Mouse (Mus musculus) embryonic stem cell, embryonic (primary cell): ENCODE data around the gene Ttc16.

Experiments
- CTCF ChIA-PET, 4 experiments: fragments of 300-600 bp in 2 of 4; fragments of 350-600 bp in 2 of 4; sonication (Branson Sonifier 250); formaldehyde crosslinking; loops; one replicate each; lab custom pipeline; 2022; ENCODE audit warnings: inconsistent platforms in 2 of 4; lab: Charles Lee
- POLR2A ChIA-PET, 4 experiments: fragments of 300-600 bp in 2 of 4; fragments of 350-600 bp in 2 of 4; sonication (Branson Sonifier 250); formaldehyde crosslinking; loops; one replicate each; lab custom pipeline; 2022; ENCODE audit warnings: antibody characterized with exemption in 4 of 4, inconsistent platforms in 1 of 4; lab: Charles Lee

Gene Ttc16

DNA sequence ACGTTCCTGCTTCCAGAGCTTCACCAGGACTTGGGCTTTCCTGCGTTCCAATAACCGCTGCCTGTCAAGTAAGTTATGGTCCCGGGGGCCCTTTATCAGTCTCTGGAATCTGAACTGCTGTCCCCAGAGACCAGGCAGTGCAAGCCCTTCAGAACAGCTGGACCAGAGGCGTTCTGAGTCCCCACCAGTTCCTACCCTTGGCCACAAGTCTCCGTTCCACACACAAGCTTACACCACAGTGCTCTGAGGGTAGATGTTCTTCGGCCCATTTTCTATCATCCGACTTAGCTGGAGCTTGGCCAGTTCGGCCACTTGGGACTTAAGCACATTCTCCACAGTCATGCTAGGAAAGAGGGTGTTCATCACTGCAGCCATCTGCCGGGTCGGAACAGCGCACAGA, 8.2 kb downstream of the Ttc16 start:
- POLR2A ChIA-PET = interaction anchor here in 3 of 4 experiments (0.8 to 4.3 kb wide), 8 partner anchors 8 to 364 kb away, joined by 3 to 28 read pairs (median 3); partner anchors contain the start of genes Tor2a (in 3 of the 3), Garnl3 (in 1 of the 3), Ptrh1 (in 1 of the 3) and Ttc16 (in 1 of the 3)
- CTCF ChIA-PET = interaction anchor here in 3 of 4 experiments (0.6 to 4.1 kb wide), 8 partner anchors 9 to 897 kb away, joined by 4 to 13 read pairs (median 6); partner anchors contain the start of gene Tor2a (in 2 of the 3)

DNA sequence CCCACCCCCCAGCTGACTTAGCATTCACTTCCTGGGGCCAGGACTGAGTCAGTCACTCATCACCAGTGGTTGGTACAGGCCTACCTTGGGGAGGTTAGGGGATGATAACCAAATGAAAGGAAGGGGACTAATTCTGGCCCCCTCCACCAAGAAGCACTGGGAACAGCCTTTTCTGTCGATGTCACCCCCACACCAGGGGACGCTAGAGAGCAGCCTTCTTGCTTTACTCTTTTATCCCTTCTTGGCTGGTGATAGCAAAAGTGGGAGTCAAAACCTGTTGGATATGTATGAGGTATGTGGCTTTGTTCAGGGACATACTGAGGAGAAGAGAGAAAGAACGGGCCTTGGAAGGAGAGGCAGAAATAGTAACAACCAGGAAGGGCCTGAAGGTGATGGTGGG, 12.1 kb downstream of the Ttc16 start:
- CTCF ChIA-PET = interaction anchor here (0.5 to 1.5 kb wide), 6 partner anchors 18 to 191 kb away, joined by 3 to 4 read pairs (median 3); no protein-coding TSS in a partner anchor
- POLR2A ChIA-PET = interaction anchor here in 2 of 4 experiments (1.2 to 2.2 kb wide), 3 partner anchors 12 to 58 kb away, joined by 4 to 5 read pairs (median 4); partner anchors contain the start of genes Ptrh1 (in 1 of the 2) and Ttc16 (in 1 of the 2)

DNA sequence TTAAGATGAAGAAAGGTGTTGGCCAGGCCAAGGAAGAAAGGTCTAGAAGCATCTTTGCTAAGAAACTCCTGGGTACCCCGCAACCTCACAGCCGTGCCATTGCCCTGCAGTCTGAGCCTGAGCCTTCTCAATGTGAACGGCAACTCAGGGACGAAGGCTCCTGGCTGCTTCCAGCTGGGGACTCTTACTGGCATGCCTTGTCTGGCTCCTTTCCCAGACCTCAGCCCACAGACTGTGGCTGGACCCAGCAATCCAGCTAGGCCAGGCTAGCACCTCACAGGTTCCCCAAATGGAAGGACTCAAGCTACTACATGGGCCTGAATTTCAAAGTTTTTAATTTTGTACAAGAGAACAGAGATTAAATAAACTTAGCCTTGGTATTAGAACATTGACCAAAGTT, 13.6 kb downstream of the Ttc16 start:
- ChIA-PET CTCF (interaction anchor here in 2 of 4 experiments (0.7 to 1.5 kb wide), 3 partner anchors 17 to 72 kb away, joined by 3 to 5 read pairs (median 3); no protein-coding TSS in a partner anchor), POLR2A (interaction anchor here in 3 of 4 experiments (0.6 to 2.2 kb wide), 10 partner anchors 10 to 133 kb away, joined by 3 to 5 read pairs (median 3); partner anchors contain the start of genes Cdk9 (in 2 of the 3), Cfap157 (in 1 of the 3), Ptrh1 (in 1 of the 3) and Ttc16 (in 1 of the 3))

DNA sequence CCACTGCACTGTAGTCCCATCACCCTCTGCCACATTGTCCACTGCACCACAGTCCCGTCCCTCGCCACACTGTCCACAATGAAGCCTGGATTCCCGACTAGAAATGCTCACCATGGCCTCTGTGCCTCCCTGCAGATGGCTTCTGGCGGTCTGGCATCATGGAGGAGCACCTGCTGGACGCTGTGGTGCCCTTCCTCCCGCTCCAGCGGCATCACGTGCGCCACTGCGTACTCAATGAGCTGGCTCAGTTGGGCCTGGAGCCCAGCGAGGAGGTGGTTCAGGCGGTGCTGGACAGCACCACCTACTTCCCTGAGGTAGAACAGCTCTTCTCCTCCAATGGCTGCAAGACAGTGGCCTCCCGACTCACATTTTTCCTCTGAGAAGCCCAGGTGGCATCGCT, 14.1 kb downstream of the Ttc16 start:
- ChIA-PET CTCF (interaction anchor here in 1 of 4 experiments (0.9 kb wide), 1 partner anchor 53 kb away, joined by 3 read pairs; no protein-coding TSS in a partner anchor), POLR2A (interaction anchor here in 2 of 4 experiments (1.0 to 2.2 kb wide), 6 partner anchors 10 to 133 kb away, joined by 3 to 5 read pairs (median 3); partner anchors contain the start of genes Cfap157 (in 1 of the 2), Ptrh1 (in 1 of the 2) and Ttc16 (in 1 of the 2))

DNA sequence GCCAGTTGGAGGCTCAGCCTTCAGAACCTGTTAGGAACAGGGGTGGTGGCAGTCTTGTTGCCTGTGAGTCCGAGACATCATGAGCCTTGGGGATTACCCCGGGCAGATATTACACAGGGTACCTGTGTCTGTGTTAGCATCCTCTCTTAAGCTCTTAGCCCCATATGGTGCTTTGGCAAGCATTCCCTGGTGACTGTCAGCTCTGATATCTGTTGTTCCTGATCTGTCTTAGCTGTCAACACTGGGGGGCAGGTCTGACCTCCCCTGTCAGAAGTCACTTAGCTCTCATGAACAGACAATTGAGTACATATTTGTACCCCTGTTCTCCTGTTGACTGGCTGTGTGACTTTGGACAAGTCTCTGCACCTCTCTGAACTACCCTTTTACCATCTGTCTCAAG, 16.4 kb downstream of the Ttc16 start:
- ChIA-PET POLR2A (interaction anchor here in 3 of 4 experiments (0.6 to 5.2 kb wide), 7 partner anchors 8 to 524 kb away, joined by 3 to 28 read pairs (median 4); no protein-coding TSS in a partner anchor), CTCF (interaction anchor here in 2 of 4 experiments (1.3 to 4.1 kb wide), 7 partner anchors 20 to 153 kb away, joined by 3 to 35 read pairs (median 8); no protein-coding TSS in a partner anchor)

DNA sequence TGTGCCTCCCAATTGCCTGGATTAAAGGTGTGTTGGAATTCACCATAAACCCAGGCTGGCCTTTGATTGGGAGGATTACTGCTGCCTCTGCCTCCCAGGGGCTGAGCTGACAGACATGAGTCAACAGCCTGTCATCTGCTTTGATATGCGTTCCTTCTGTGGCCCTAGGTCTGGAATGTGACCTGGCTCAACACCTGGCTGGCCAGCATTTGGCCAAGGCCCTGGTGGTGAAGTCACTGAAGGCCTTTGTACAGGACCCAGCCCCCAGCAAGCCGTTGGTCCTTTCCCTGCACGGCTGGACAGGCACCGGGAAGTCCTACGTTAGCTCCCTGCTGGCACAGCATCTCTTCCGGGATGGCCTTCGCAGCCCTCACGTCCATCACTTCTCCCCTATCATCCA, 16.9 kb downstream of the Ttc16 start:
- ChIA-PET POLR2A (interaction anchor here in 3 of 4 experiments (0.6 to 5.2 kb wide), 7 partner anchors 8 to 523 kb away, joined by 3 to 28 read pairs (median 3); no protein-coding TSS in a partner anchor), CTCF (interaction anchor here in 3 of 4 experiments (0.6 to 4.1 kb wide), 22 partner anchors 8 to 375 kb away, joined by 3 to 35 read pairs (median 8); no protein-coding TSS in a partner anchor)

DNA sequence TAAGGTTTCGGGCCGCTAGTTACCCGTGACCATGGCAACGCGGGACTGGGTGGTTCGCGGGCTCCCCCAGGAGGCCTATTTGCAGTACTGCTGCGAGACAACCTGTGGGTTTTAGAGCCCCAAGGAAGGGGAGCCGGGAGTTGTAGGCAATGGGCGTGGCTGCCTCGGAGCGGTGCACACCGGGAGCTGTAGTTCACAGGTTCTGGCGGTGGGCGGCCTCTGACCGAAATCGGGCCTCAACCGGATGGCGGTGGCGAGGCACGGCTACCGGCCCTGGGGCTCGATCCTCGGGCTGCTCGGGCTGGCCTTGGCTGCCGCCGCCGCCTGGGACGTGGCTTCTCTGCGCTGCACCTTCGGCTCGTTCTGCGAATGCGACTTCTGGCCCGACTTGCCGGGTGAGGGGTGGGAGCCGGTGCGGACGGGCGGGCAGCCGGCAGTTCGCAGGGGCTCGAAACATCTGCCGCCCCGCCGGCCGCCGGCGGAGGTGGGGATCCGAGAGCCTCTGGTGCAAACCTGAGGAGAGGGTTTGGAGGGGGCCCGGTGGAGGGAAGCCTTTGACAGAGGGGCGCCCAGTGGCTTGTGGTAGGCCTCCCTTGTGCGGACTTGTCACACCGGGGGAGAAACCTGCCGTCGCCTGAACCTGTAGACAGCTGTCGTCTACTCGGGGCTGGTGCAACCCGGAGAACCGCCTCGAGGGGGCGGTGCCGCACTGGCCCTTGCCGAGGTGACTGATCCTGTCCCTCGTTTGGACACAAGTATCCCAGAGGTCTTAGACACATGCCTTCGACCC, 18.2 kb downstream of the Ttc16 start, which contains the start of gene Tor2a:
TSS of gene Tor2a (plus strand) at position 179 of the 790 bp plus-strand sequence.
- CTCF ChIA-PET = interaction anchor here (0.5 to 4.1 kb wide), 99 partner anchors 8 to 875 kb away, joined by 3 to 35 read pairs (median 5); partner anchors contain the start of genes 6330409D20Rik (in 2 of the 4), Cdk9 (in 2 of the 4), Ptrh1 (in 2 of the 4) and Ttc16 (in 2 of the 4)
- POLR2A ChIA-PET = interaction anchor here in 3 of 4 experiments (0.5 to 5.2 kb wide), 49 partner anchors 9 to 268 kb away, joined by 3 to 28 read pairs (median 4); partner anchors contain the start of genes Cdk9 (in 2 of the 3), Fpgs (in 1 of the 3), Lrsam1 (in 1 of the 3) and Rpl12 (in 1 of the 3)

DNA sequence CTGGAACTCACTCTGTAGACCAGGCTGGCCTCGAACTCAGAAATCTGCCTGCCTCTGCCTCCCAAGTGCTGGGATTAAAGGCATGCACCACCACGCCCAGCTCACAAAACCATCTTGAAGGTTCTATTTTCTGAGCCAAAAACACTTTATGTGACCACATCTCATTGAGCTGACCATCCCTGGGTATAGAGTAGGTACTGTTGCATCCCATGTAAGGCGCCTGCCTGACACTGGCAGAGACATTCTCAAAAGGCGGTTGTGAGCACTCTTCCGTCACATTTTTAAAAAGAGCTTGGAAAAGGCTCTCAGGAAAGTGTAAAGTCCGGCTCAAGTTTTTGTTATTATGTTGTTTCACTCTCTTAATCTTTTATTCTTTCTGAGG, 18.8 kb downstream of the Ttc16 start:
- ChIA-PET CTCF (interaction anchor here (0.5 to 4.1 kb wide), 65 partner anchors 8 to 614 kb away, joined by 3 to 35 read pairs (median 6); partner anchors contain the start of genes Cdk9 (in 2 of the 4), Ptrh1 (in 2 of the 4), Ttc16 (in 2 of the 4) and 6330409D20Rik (in 1 of the 4)), POLR2A (interaction anchor here in 3 of 4 experiments (0.6 to 5.2 kb wide), 41 partner anchors 10 to 225 kb away, joined by 3 to 28 read pairs (median 4); partner anchors contain the start of genes Cdk9 (in 2 of the 3), Fpgs (in 1 of the 3), Lrsam1 (in 1 of the 3) and Rpl12 (in 1 of the 3))

DNA sequence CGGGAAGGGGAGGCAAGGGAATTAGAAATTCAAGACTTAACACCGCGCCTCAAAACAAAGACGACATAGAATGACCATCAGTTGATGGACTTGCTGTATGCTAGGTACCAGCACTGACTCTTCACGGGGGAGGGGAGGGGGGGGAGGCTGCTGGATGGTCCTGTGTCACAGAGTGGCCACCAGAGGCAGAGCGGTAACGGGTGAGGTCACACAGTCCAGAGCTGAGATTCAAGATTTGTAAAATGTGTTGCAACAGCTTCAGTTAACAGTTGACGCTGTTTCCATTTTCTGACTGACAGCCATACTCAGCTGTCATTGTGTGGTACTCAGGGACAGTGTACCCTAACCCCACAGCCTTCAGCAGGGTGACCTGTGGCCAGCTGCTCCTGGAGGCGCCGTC, 23.3 kb downstream of the Ttc16 start:
- CTCF ChIA-PET = interaction anchor here in 3 of 4 experiments (0.6 to 2.0 kb wide), 9 partner anchors 9 to 172 kb away, joined by 3 to 10 read pairs (median 4); no protein-coding TSS in a partner anchor
- POLR2A ChIA-PET = interaction anchor here in 3 of 4 experiments (0.5 to 2.6 kb wide), 14 partner anchors 10 to 436 kb away, joined by 3 to 14 read pairs (median 4); partner anchors contain the start of gene 6330409D20Rik (in 1 of the 3)

DNA sequence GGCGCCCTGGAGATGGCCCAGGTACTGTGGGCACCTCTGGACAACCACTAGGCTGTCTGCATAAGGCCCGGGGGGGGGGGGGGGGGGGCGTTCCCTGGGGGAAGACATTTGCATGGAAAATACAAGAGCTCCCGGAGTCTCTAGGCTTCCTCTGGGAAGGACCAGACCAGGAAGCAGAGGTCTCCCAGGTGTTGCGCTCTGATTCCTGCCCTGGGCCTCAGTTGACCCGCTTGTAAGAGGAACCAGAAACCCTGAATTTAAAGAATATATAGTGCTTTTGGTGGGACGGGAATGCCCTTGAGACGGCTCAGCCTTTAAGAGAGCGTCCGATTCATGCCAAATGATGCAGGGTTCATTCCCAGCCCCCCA, 23.8 kb downstream of the Ttc16 start:
- ChIA-PET CTCF (interaction anchor here in 3 of 4 experiments (0.6 to 2.0 kb wide), 14 partner anchors 8 to 177 kb away, joined by 3 to 10 read pairs (median 3); no protein-coding TSS in a partner anchor), POLR2A (interaction anchor here (0.5 to 2.6 kb wide), 22 partner anchors 10 to 414 kb away, joined by 3 to 14 read pairs (median 4); partner anchors contain the start of genes 6330409D20Rik (in 1 of the 4), Cdk9 (in 1 of the 4) and Fpgs (in 1 of the 4))

DNA sequence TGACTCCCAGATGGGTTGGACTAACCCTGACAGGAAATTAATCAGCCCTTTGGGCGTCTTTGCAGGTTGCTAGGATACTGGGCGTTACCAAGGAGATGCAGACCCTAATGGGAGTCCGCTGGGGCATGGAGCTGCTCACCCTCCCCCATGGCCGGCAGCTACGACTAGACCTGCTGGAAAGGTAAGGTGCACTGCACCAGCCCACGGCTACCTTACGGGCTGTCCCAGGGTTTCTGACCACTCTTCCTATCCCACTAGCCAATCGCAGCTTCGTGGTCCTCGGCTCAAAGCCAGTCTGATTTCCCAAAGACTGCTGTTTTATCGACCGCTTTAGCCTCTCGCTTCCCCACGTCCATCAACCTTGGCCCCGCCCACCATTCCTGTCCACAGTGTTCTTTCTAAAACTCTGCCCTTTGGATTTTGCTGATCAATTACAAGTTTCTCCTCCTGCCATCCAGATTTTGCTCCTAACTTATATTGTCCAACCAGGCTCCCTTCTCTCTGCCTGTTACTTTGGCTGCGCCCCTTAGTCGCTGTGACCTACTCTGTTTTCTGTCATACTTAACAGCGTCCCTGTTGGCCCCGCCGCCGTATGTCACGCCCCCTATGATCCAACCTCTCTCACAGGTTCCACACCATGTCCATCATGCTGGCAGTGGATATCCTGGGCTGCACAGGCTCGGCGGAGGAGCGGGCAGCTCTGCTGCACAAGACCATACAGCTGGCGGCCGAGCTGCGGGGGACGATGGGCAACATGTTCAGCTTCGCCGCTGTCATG, 24.4 kb downstream of the Ttc16 start:
- CTCF ChIA-PET = interaction anchor here (0.5 to 2.0 kb wide), 20 partner anchors 8 to 177 kb away, joined by 3 to 10 read pairs (median 3); no protein-coding TSS in a partner anchor
- POLR2A ChIA-PET = interaction anchor here (0.6 to 2.6 kb wide), 32 partner anchors 9 to 414 kb away, joined by 3 to 14 read pairs (median 3); partner anchors contain the start of genes 6330409D20Rik (in 1 of the 4), Cdk9 (in 1 of the 4), Fpgs (in 1 of the 4) and Lrsam1 (in 1 of the 4)

DNA sequence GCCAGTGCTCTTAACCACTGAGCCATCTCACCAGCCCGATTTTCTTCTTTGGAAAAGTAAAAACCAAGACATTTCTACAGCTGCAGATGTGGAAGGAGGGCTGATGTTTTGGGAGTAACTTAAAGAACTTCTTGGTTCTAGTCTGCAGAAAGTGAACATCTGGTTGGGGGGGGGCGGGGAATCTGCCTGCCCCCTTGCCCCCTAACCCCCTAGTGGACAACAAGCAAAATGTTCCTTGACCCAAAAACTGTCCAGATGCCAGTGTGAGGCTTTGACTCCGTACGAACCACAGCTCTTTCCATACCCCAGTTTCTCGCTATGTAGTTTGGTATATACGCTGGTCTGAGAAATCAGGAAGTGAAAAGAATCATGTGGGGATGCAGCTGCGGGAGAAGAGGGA, 25.2 kb downstream of the Ttc16 start:
- ChIA-PET CTCF (interaction anchor here in 1 of 4 experiments (0.8 to 2.0 kb wide), 9 partner anchors 17 to 178 kb away, joined by 3 to 10 read pairs (median 3); no protein-coding TSS in a partner anchor), POLR2A (interaction anchor here in 2 of 4 experiments (0.6 to 2.6 kb wide), 17 partner anchors 8 to 232 kb away, joined by 3 to 14 read pairs (median 4); partner anchors contain the start of genes 6330409D20Rik (in 1 of the 2), Fpgs (in 1 of the 2), Lrsam1 (in 1 of the 2) and Rpl12 (in 1 of the 2))

DNA sequence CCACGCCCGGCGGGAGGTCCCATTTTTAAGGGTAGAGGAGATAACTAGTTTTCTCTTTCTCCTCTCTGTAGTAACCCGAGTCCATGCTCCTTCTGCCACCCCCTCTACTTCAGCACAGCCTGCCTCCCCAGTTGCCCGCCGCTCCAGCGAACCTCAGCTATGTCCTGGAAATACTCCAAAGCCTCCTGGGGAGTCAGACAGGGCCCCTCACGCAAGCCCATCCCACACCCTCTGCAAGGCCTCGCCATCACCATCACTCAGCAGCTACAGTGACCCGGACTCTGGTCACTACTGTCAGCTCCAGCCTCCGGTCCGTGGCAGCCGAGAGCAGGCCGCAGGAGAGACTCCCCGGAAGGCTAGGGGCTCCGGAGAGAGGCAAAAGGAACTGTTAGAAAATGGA, 26.4 kb downstream of the Ttc16 start:
- POLR2A ChIA-PET = interaction anchor here in 1 of 4 experiments (1.0 kb wide), 1 partner anchor 22 kb away, joined by 3 read pairs; no protein-coding TSS in a partner anchor
- CTCF ChIA-PET = no interaction called here

DNA sequence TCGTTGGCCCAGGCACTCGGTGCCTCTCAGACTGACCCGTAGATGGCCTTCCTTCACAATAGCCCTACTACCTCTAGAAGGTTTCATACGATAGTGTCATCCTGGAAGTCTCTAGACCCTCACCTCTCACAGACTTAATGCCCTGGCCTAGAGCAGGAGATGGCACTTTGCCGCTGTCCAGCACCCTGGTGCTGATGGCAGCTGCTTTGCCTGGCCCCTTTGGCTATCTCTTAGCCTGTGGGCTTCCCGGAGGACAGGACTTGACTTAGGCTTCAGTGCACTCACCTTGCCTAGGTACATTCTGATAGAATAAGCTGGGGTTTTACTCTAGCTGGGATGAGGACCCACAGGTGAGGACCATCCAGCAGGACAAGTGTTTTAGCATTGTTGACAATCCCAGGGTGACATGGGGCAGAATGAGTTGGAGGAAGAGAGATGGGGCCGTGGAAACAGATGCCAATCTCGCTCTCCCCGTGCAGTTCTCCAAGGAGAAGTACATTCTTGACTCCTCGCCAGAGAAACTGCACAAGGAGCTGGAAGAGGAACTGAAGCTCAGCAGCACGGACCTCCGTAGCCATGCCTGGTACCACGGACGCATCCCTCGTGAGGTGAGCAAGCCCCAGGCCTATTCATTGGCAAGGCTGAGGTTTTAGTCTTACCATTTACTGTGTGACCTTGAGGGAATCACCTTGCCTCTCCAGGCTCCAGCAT, 31.0 kb downstream of the Ttc16 start:
- ChIA-PET CTCF (interaction anchor here in 1 of 4 experiments (0.7 to 2.5 kb wide), 5 partner anchors 7 to 188 kb away, joined by 3 to 8 read pairs (median 7); partner anchors contain the start of gene Tor2a), POLR2A (interaction anchor here in 3 of 4 experiments (0.9 to 12.4 kb wide), 4 partner anchors 13 to 26 kb away, joined by 3 to 118 read pairs (median 14); partner anchors contain the start of gene Tor2a (in 1 of the 3))

DNA sequence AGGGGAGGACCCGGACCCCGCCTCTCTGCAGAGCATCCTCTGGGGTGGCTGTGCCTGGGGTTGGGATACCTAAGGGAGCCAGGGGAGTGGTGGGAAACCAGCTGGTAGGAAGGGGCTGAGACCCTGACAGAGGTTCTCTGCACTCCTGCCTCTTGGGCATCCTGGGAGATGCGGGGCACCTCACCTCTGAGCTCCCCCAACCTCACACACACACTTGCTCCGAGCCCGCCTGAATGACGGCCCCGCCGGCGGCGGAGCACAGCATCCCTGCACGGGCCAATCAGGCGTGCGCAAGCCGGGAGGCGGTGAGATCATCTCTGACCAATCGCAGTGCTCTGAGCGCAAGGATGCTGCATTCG, 33.3 kb downstream of the Ttc16 start:
- ChIA-PET POLR2A (interaction anchor here (0.6 to 12.4 kb wide), 23 partner anchors 9 to 220 kb away, joined by 3 to 118 read pairs (median 4); partner anchors contain the start of genes Fpgs (in 1 of the 4), Lrsam1 (in 1 of the 4), Rpl12 (in 1 of the 4) and Tor2a (in 1 of the 4)), CTCF (interaction anchor here in 2 of 4 experiments (0.8 to 2.4 kb wide), 6 partner anchors 10 to 166 kb away, joined by 3 to 8 read pairs (median 6); partner anchors contain the start of gene Tor2a (in 2 of the 2))
